Comparison of ENCODE assay signal across 8 mouse cellular contexts in genomic region chr6:117878700-117879407, GRCm38 (mm10). TPM values are rescaled to one million over a fixed set of nuclear protein-coding genes. Genes with fewer than 3 reads are reported as not detected.
DNase-seq lines count a peak whose midpoint lies in the region; ATAC-seq and TF ChIP-seq lines count a peak whose summit lies in the region.

No protein-coding gene starts in this region.

- 6% methylated on average over 26 of the region's 26 CpGs for WGBS in liver, embryonic 12.5 days (ENCODE audit: insufficient replicate concordance)

- peak; percentile 88 to 91 for DNase-seq in spleen, postnatal 36 days (ENCODE audit: low spot score in 2 of 2)
- DNase-seq in spleen, adult 18-20 months, result no peak
- DNase-seq in c-Kit-negative CD71-positive TER-119-positive erythroid progenitor cells, embryonic 14.5 days (ENCODE audit: low read depth, low spot score), result peak; percentile 84
- peak; percentile 85 to 89 for DNase-seq in frontal cortex, postnatal 14 days (ENCODE audit: low spot score in 2 of 2)
- DNase-seq in kidney, adult 8-10 months, result peak; percentile 93 to 94
- no peak for DNase-seq in spleen, postnatal 14 days (ENCODE audit: low spot score in 2 of 2)

- no peaks in the 10 kb centered on the region for H3K27me3 ChIP-seq in liver, embryonic 12.5 days (replicated peaks)
- no peaks in the 10 kb centered on the region for H3K27me3 ChIP-seq in myocyte (ENCODE audit: control insufficient read depth, insufficient read depth, insufficient read length)

- H3K4me1 ChIP-seq in liver, embryonic 12.5 days, result peaks cover 46% of the 10 kb centered on the region

- no peaks in the 10 kb centered on the region for H3K9me3 ChIP-seq in liver, embryonic 12.5 days (replicated peaks)

- H3K79me2 ChIP-seq in myocyte (ENCODE audit: control insufficient read depth, insufficient read depth), result no peaks in the 10 kb centered on the region

- H3ac ChIP-seq in myocyte (ENCODE audit: control insufficient read depth, insufficient read length), result peak overlapping the region; percentile 58

- H3K4me3 ChIP-seq in liver, embryonic 12.5 days, result peak overlapping the region; percentile 65
- peak overlapping the region; percentile 50 for H3K4me3 ChIP-seq in myocyte

- H3K36me3 ChIP-seq in liver, embryonic 12.5 days, result no peaks in the 10 kb centered on the region
- no peaks in the 10 kb centered on the region for H3K36me3 ChIP-seq in myocyte (ENCODE audit: control insufficient read depth, insufficient read depth)

- ATAC-seq in liver, embryonic 12.5 days, result peak; percentile 84

- TF ChIP-seq POLR2A in myocyte (IDR thresholded peaks at IDR 0.05; ENCODE audit: insufficient read length, low read depth), result no peak

- H3K27ac ChIP-seq in liver, embryonic 12.5 days, result peak overlapping the region; percentile 100

- peak overlapping the region; percentile 86 for H3K4me2 ChIP-seq in liver, embryonic 12.5 days
- peak overlapping the region; percentile 82 for H3K4me2 ChIP-seq in myocyte (ENCODE audit: low read depth)

- peak overlapping the region; percentile 87 for H3K9ac ChIP-seq in liver, embryonic 12.5 days

TF ChIP-seq in myocyte, 11 proteins besides CTCF, POLR2A, EP300 and RAD21:
- TF ChIP-seq MYOD1 (IDR thresholded peaks at IDR 0.05; ENCODE audit: control insufficient read depth in 1 of 3, insufficient read length in 2 of 3, low read depth in 2 of 3) (no peak), CEBPB (IDR thresholded peaks at IDR 0.05; ENCODE audit: insufficient read depth, poor library complexity, severe bottlenecking) (0 out of 2 replicates have a peak, but pooled peaks have one; percentile 24)

RNA-seq across cellular contexts. Expression of gene Zfp239, which starts 17.0 kb away (rescaled TPM):
- polyA plus RNA-seq in liver, embryonic 12.5 days (2016; fragmentation: Nextera tagmentation; extraction: Ambion mirVana), result 4.7 and 5.6 TPM in 2 replicates
- polyA plus RNA-seq in myocyte (2012; fragmentation: generic; extraction: Trizol), result 2.1 TPM

RNA-seq across cellular contexts. Expression of gene Hnrnpf, which starts 21.3 kb away (rescaled TPM):
- polyA plus RNA-seq in liver, embryonic 12.5 days (2016; fragmentation: Nextera tagmentation; extraction: Ambion mirVana), result 702 and 711 TPM in 2 replicates
- 186 TPM for polyA plus RNA-seq in myocyte (2012; fragmentation: generic; extraction: Trizol)

RNA-seq across cellular contexts. Expression of gene Zfp637, which starts 37.9 kb away (rescaled TPM):
- 40.4 and 48.6 TPM in 2 replicates for polyA plus RNA-seq in liver, embryonic 12.5 days (2016; fragmentation: Nextera tagmentation; extraction: Ambion mirVana)
- 58.3 TPM for polyA plus RNA-seq in myocyte (2012; fragmentation: generic; extraction: Trizol)

RNA-seq across cellular contexts. Expression of gene Fxyd4, which starts 58.6 kb away (rescaled TPM):
- polyA plus RNA-seq in liver, embryonic 12.5 days (2016; fragmentation: Nextera tagmentation; extraction: Ambion mirVana), result 0.72 and 0.73 TPM in 2 replicates
- 0.64 TPM for polyA plus RNA-seq in myocyte (2012; fragmentation: generic; extraction: Trizol)

Comparison
In these comparisons a context has a peak if more than half of its experiments do, and no peak if none do; other contexts are left out.
1. DNase-seq: peak in spleen, postnatal 36 days (2 of 2), c-Kit-negative CD71-positive TER-119-positive erythroid progenitor cells, embryonic 14.5 days (single experiment), frontal cortex, postnatal 14 days (2 of 2) and kidney, adult 8-10 months (2 of 2); none in spleen, adult 18-20 months (0 of 2) and spleen, postnatal 14 days (0 of 2).